25 mouse cellular contexts compared by ENCODE assay signal in the genomic region with DNA sequence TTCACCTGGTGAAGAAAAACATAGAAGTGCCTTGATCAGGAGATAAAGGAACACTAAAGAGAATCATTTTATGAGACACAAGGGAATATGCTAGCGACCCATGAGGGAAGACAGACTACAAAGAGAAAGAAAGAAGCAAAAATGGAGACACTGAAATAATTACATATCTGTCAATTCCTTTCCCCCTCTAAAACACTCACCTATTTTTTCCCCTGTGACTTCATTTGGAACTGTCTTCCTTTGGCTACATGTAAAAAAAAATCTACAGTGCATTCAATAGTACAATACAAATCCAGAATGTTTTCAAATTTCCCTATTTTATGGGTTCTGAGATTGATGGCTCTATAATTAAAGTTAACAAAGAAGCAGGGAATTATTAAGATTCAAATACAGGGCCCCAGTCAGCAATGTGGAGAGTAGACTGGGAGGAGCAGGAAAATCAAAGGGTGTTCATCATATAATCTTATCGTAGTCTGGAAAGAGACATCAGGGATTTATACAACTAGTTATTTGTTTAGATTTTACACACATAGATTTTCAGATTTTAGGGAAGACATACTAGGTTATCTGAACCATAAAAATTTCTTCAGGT.
DNase-seq lines count a peak whose midpoint lies in the region; ATAC-seq and TF ChIP-seq lines count a peak whose summit lies in the region.
"Had no signal": no experiment of that assay in that cellular context is flagged by ENCODE, and none has a peak within 500 bp of the region (broad histone marks: within the 10 kb centered on the region; RNA-seq: fewer than 3 reads in every experiment).

No protein-coding gene starts in this region.

- DNase-seq in forebrain, embryonic 14.5 days (ENCODE audit: low spot score) = peak; percentile 42
- DNase-seq in forebrain, postnatal 0 days = no peak
- DNase-seq in forebrain, embryonic 11.5 days (ENCODE audit: low spot score) = no peak
- DNase-seq in brain, embryonic 14.5 days (ENCODE audit: low read depth) = peak; percentile 38
- DNase-seq: adrenal gland, adult 8-10 months; adrenal gland, postnatal 14 days; adrenal gland, postnatal 36 days; B cell, adult 2 months; cerebellum, adult 11 months; cerebellum, adult 18-20 months; cerebellum, adult 8-10 months; cerebellum, adult 9-11 months; cerebellum, postnatal 14 days; cerebellum, postnatal 36 days; embryo, embryonic 11 days had no signal

- no peak overlapping the region for H3K9ac ChIP-seq in forebrain, embryonic 14.5 days (ENCODE audit: low read length)
- no peak overlapping the region for H3K9ac ChIP-seq in forebrain, embryonic 13.5 days
- no peak overlapping the region for H3K9ac ChIP-seq in forebrain, postnatal 0 days
- H3K9ac ChIP-seq in forebrain, embryonic 11.5 days (ENCODE audit: low read length) = no peak overlapping the region
- H3K9ac ChIP-seq: embryonic facial prominence, embryonic 13.5 days; embryonic facial prominence, embryonic 15.5 days; forebrain, embryonic 12.5 days had no signal

- ATAC-seq in forebrain, embryonic 14.5 days = no peak
- no peak; the same call in 1 of the 2 replicates for ATAC-seq in forebrain, embryonic 13.5 days
- peak; percentile 66; the same call in 1 of the 2 replicates for ATAC-seq in forebrain, postnatal 0 days
- ATAC-seq in forebrain, embryonic 11.5 days (replicated peaks; ENCODE audit: low FRiP score) = no peak
- ATAC-seq: activated CD4-positive, CD25-positive, alpha-beta regulatory T cell, adult 4 months; CD4-positive, CD25-positive, alpha-beta regulatory T cell, adult 4 months; Patski had no signal

- H3K27ac ChIP-seq in forebrain, embryonic 14.5 days (ENCODE audit: low read depth, low read length) = no peak overlapping the region
- no peak overlapping the region for H3K27ac ChIP-seq in forebrain, embryonic 13.5 days
- no peak overlapping the region for H3K27ac ChIP-seq in forebrain, postnatal 0 days (ENCODE audit: low read depth, low read length)
- H3K27ac ChIP-seq in forebrain, embryonic 11.5 days (ENCODE audit: low read depth, low read length) = no peak overlapping the region
- H3K27ac ChIP-seq: embryonic facial prominence, embryonic 13.5 days; embryonic facial prominence, embryonic 15.5 days; forebrain, embryonic 12.5 days had no signal

- no peaks in the 10 kb centered on the region for H3K4me1 ChIP-seq in forebrain, embryonic 14.5 days (ENCODE audit: control insufficient read depth, insufficient read depth, low read length)
- H3K4me1 ChIP-seq in forebrain, embryonic 13.5 days = no peaks in the 10 kb centered on the region
- H3K4me1 ChIP-seq in forebrain, postnatal 0 days (ENCODE audit: insufficient read depth) = no peaks in the 10 kb centered on the region
- H3K4me1 ChIP-seq in forebrain, embryonic 11.5 days (replicated peaks; ENCODE audit: control insufficient read depth, insufficient read depth, low read length) = no peaks in the 10 kb centered on the region
- H3K4me1 ChIP-seq: embryonic facial prominence, embryonic 13.5 days; embryonic facial prominence, embryonic 15.5 days; forebrain, embryonic 12.5 days had no signal

- TF ChIP-seq POLR2A in brain, embryonic 14.5 days (IDR thresholded peaks at IDR 0.05; ENCODE audit: borderline replicate concordance, extremely low read depth, insufficient read depth, insufficient read length, poor library complexity, severe bottlenecking) = no peak

- no peak overlapping the region for H3K4me2 ChIP-seq in forebrain, embryonic 14.5 days (ENCODE audit: low read length)
- H3K4me2 ChIP-seq in forebrain, embryonic 13.5 days = no peak overlapping the region
- H3K4me2 ChIP-seq in forebrain, postnatal 0 days (ENCODE audit: low read depth) = no peak overlapping the region
- H3K4me2 ChIP-seq in forebrain, embryonic 11.5 days (ENCODE audit: low read depth, low read length, severe bottlenecking) = no peak overlapping the region
- H3K4me2 ChIP-seq: embryonic facial prominence, embryonic 13.5 days; embryonic facial prominence, embryonic 15.5 days; forebrain, embryonic 12.5 days had no signal

- TF ChIP-seq CTCF in forebrain, postnatal 0 days (IDR thresholded peaks at IDR 0.05; ENCODE audit: low read depth) = no peak
- no peak for TF ChIP-seq CTCF in brain, embryonic 14.5 days (IDR thresholded peaks at IDR 0.05; ENCODE audit: borderline replicate concordance, extremely low read depth, insufficient read depth, insufficient read length)

- H3K36me3 ChIP-seq in forebrain, embryonic 14.5 days (ENCODE audit: control insufficient read depth, insufficient read depth, low read length) = no peaks in the 10 kb centered on the region
- no peaks in the 10 kb centered on the region for H3K36me3 ChIP-seq in forebrain, embryonic 13.5 days (ENCODE audit: poor library complexity, severe bottlenecking)
- H3K36me3 ChIP-seq in forebrain, postnatal 0 days (ENCODE audit: insufficient read depth) = no peaks in the 10 kb centered on the region
- no peaks in the 10 kb centered on the region for H3K36me3 ChIP-seq in forebrain, embryonic 11.5 days (ENCODE audit: control insufficient read depth, insufficient read depth, low read length)
- H3K36me3 ChIP-seq: embryonic facial prominence, embryonic 13.5 days; embryonic facial prominence, embryonic 15.5 days; forebrain, embryonic 12.5 days; G1E had no signal

- 69% methylated on average over 2 of the region's 2 CpGs for WGBS in forebrain, embryonic 14.5 days
- WGBS in forebrain, embryonic 13.5 days = 80% methylated on average over 2 of the region's 2 CpGs
- 67% methylated on average over 2 of the region's 2 CpGs for whole genome bisulfite sequencing in forebrain, postnatal 0 days
- WGBS in forebrain, embryonic 11.5 days = 92% methylated on average over 2 of the region's 2 CpGs

- no peaks in the 10 kb centered on the region for H3K27me3 ChIP-seq in forebrain, embryonic 14.5 days (replicated peaks; ENCODE audit: control insufficient read depth, insufficient read depth, low read length)
- H3K27me3 ChIP-seq in forebrain, embryonic 13.5 days = no peaks in the 10 kb centered on the region
- no peaks in the 10 kb centered on the region for H3K27me3 ChIP-seq in forebrain, postnatal 0 days (ENCODE audit: insufficient read depth, low read length)
- no peaks in the 10 kb centered on the region for H3K27me3 ChIP-seq in forebrain, embryonic 11.5 days (ENCODE audit: control insufficient read depth, insufficient read depth, low read length)
- H3K27me3 ChIP-seq: CH12.LX; embryonic facial prominence, embryonic 13.5 days; embryonic facial prominence, embryonic 15.5 days; forebrain, embryonic 12.5 days; Patski had no signal

- H3K9me3 ChIP-seq in forebrain, embryonic 14.5 days (replicated peaks; ENCODE audit: control insufficient read depth, low read length) = no peaks in the 10 kb centered on the region
- H3K9me3 ChIP-seq in forebrain, embryonic 13.5 days (replicated peaks) = no peaks in the 10 kb centered on the region
- no peaks in the 10 kb centered on the region for H3K9me3 ChIP-seq in forebrain, postnatal 0 days (ENCODE audit: low read length)
- H3K9me3 ChIP-seq in forebrain, embryonic 11.5 days (ENCODE audit: control insufficient read depth, low read length) = no peaks in the 10 kb centered on the region
- H3K9me3 ChIP-seq: embryonic facial prominence, embryonic 13.5 days; embryonic facial prominence, embryonic 15.5 days; forebrain, embryonic 12.5 days; G1E had no signal

- H3K4me3 ChIP-seq in forebrain, embryonic 14.5 days (ENCODE audit: low read depth, low read length) = no peak overlapping the region
- no peak overlapping the region for H3K4me3 ChIP-seq in forebrain, embryonic 13.5 days
- no peak overlapping the region for H3K4me3 ChIP-seq in forebrain, postnatal 0 days (ENCODE audit: low read depth, low read length)
- H3K4me3 ChIP-seq in forebrain, embryonic 11.5 days (ENCODE audit: low read depth, low read length) = no peak overlapping the region
- H3K4me3 ChIP-seq: embryonic facial prominence, embryonic 13.5 days; embryonic facial prominence, embryonic 15.5 days; erythroblast, embryonic 14.5 days; forebrain, embryonic 12.5 days had no signal

Comparison
In these comparisons a context has a peak if more than half of its experiments do, and no peak if none do; other contexts are left out.
1. DNase-seq: peak in forebrain, embryonic 14.5 days (single experiment) and brain, embryonic 14.5 days (single experiment); none in forebrain, postnatal 0 days (single experiment) and forebrain, embryonic 11.5 days (single experiment).